Mouse (Mus musculus): ENCODE measurements around the gene Adk.
"Not testable (repeated sequence)": the region's sequence is repeated elsewhere in the genome, so short reads cannot be mapped to it uniquely, and the experiment has no call there.

The Adk gene

GRCm38 (mm10) chr14:21065490-21066162, 13.3 kb downstream of the Adk start:
- no peak for DNase-seq (ENCODE audit: extremely low spot score)

- no peak for DNase-seq (ENCODE audit: extremely low spot score)
Measured at GRCm38 (mm10) chr14:21069594-21069993, 17.2 kb downstream of the Adk start.

GRCm38 (mm10) chr14:21073981-21074380, 21.6 kb downstream of the Adk start:
- DNase-seq (ENCODE audit: extremely low spot score), result no peak

GRCm38 (mm10) chr14:21074398-21075320, 22.3 kb downstream of the Adk start:
- no peak for DNase-seq (ENCODE audit: extremely low spot score)

GRCm38 (mm10) chr14:21075751-21076500, 23.6 kb downstream of the Adk start:
- DNase-seq (ENCODE audit: extremely low spot score), result peak; percentile 92

GRCm38 (mm10) chr14:21076501-21077194, 24.3 kb downstream of the Adk start:
- no peak for DNase-seq (ENCODE audit: extremely low spot score)

- no peak for DNase-seq (ENCODE audit: extremely low spot score)
Measured at GRCm38 (mm10) chr14:21077939-21078338, 25.6 kb downstream of the Adk start.

GRCm38 (mm10) chr14:21078511-21078910, 26.1 kb downstream of the Adk start:
- DNase-seq (ENCODE audit: extremely low spot score), result no peak

GRCm38 (mm10) chr14:21082823-21083222, 30.4 kb downstream of the Adk start:
- DNase-seq (ENCODE audit: extremely low spot score), result no peak

GRCm38 (mm10) chr14:21085666-21086065, 33.3 kb downstream of the Adk start:
- no peak for DNase-seq (ENCODE audit: extremely low spot score)

- no peak for DNase-seq (ENCODE audit: extremely low spot score)
Measured at GRCm38 (mm10) chr14:21086106-21086505, 33.7 kb downstream of the Adk start.

GRCm38 (mm10) chr14:21086827-21087351, 34.5 kb downstream of the Adk start:
- peak; percentile 42 for DNase-seq (ENCODE audit: extremely low spot score)

GRCm38 (mm10) chr14:21087390-21088060, 35.2 kb downstream of the Adk start:
- no peak for DNase-seq (ENCODE audit: extremely low spot score)

- no peak for DNase-seq (ENCODE audit: extremely low spot score)
Measured at GRCm38 (mm10) chr14:21088731-21089130, 36.4 kb downstream of the Adk start.

- no peak for DNase-seq (ENCODE audit: extremely low spot score)
Measured at GRCm38 (mm10) chr14:21090400-21090799, 38.0 kb downstream of the Adk start.

GRCm38 (mm10) chr14:21090930-21091486, 38.6 kb downstream of the Adk start:
- DNase-seq (ENCODE audit: extremely low spot score), result no peak

- DNase-seq (ENCODE audit: extremely low spot score), result not testable (repeated sequence)
Measured at GRCm38 (mm10) chr14:21094161-21094560, 41.8 kb downstream of the Adk start.

GRCm38 (mm10) chr14:21096279-21096678, 43.9 kb downstream of the Adk start:
- DNase-seq (ENCODE audit: extremely low spot score), result no peak

GRCm38 (mm10) chr14:21096689-21097088, 44.3 kb downstream of the Adk start:
- no peak for DNase-seq (ENCODE audit: extremely low spot score)

GRCm38 (mm10) chr14:21099371-21099770, 47.0 kb downstream of the Adk start:
- no peak for DNase-seq (ENCODE audit: extremely low spot score)

All from embryo, embryonic 9.5 days (tissue).